Mouse (Mus musculus) neural tube, embryonic 11.5 days (tissue): Measurements from ENCODE around the gene Dazap1. TPM values are rescaled to one million over a fixed set of nuclear protein-coding genes. Genes with fewer than 3 reads are reported as not detected.

Experiments used
- ATAC-seq: fragments of 200-750 bp; cut with Nextera tagmentation; 2 replicates; pipeline ENCODE4 v1.8.0; 2017; ENCODE audit warnings: moderate number of reproducible peaks, mild to moderate bottlenecking, moderate TSS enrichment, moderate library complexity; ENCODE audit not compliant: insufficient read depth, low FRiP score, low TSS enrichment
- DNase-seq: peaks from one replicate; pipeline ENCODE4 v3.0.0-alpha.2; 2015; ENCODE audit warnings: low spot score
- H3K27ac ChIP-seq: fragments of 300-500 bp; sonication (generic); 2 replicates; pipeline ENCODE4 v1.5.1; 2014; ENCODE audit warnings: low read depth, mild to moderate bottlenecking, low read length
- H3K27me3 ChIP-seq: fragments of 300-500 bp; sonication (generic); 2 replicates; pipeline ENCODE4 v1.6.1; 2014; ENCODE audit warnings: mild to moderate bottlenecking, low read length, mixed read lengths; ENCODE audit not compliant: control insufficient read depth, insufficient read depth
- H3K36me3 ChIP-seq: fragments of 300-500 bp; sonication (generic); 2 replicates; pipeline ENCODE4 v1.6.1; 2014; ENCODE audit warnings: mild to moderate bottlenecking, low read length, moderate library complexity, mixed read lengths; ENCODE audit not compliant: control insufficient read depth, insufficient read depth
- H3K4me1 ChIP-seq: fragments of 300-500 bp; sonication (generic); 2 replicates; pipeline ENCODE4 v1.6.1; 2014; ENCODE audit warnings: low read length, mixed read lengths; ENCODE audit not compliant: control insufficient read depth, insufficient read depth
- H3K4me2 ChIP-seq: fragments of 300-500 bp; sonication (generic); 2 replicates; pipeline ENCODE4 v1.6.1; 2014; ENCODE audit warnings: low read depth, mild to moderate bottlenecking, moderate library complexity
- H3K4me3 ChIP-seq: fragments of 300-500 bp; sonication (generic); 2 replicates; pipeline ENCODE4 v1.5.1; 2014; ENCODE audit warnings: low read depth, low read length
- H3K9ac ChIP-seq: fragments of 300-500 bp; sonication (generic); 2 replicates; pipeline ENCODE4 v1.6.1; 2014; ENCODE audit warnings: mild to moderate bottlenecking, low read length
- H3K9me3 ChIP-seq: fragments of 300-500 bp; sonication (generic); 2 replicates; pipeline ENCODE4 v1.6.1; 2016; ENCODE audit warnings: low read length; ENCODE audit not compliant: control insufficient read depth
- WGBS: fragments of 180-500 bp; shearing (Covaris S2); extraction: QIAGEN DNeasy Blood & Tissue Kit; methylation state at CpG from one replicate; pipeline ENCODE4 v1.1.7; 2014; 5-methylcytosine and 5-hydroxymethylcytosine counted together
- polyA plus RNA-seq: library from polyadenylated mRNA; unstranded; fragments of >200 nt; fragmentation: Nextera tagmentation; extraction: Ambion mirVana; gene quantifications from 2 replicates; pipeline ENCODE4 v1.2.1, GENCODE M21; 2014

Dazap1 gene
- polyA plus RNA-seq, 1 experiment from 2014 or later: 51.9 TPM

- Histone ChIP-seq H3K27ac (no peak overlapping the region), H3K9me3 (no peaks in the 10 kb centered on the region), H3K4me2 (peak overlapping the region; percentile 95; the same call in 1 of the 2 replicates), H3K4me1 (peaks cover 21% of the 10 kb centered on the region), H3K36me3 (peaks cover 10% of the 10 kb centered on the region), H3K4me3 (peak overlapping the region; percentile 84; the same call in 1 of the 2 replicates), H3K9ac (no peak overlapping the region), H3K27me3 (no peaks in the 10 kb centered on the region)
- ATAC-seq (no peak), DNase-seq (no peak)
- WGBS: 76% methylated on average over 15 of the region's 15 CpGs
These were observed 33.2 kb upstream of the Dazap1 start for GRCm38 (mm10) chr10:80227877-80228775.

GRCm38 (mm10) chr10:80236145-80236825 lies 25.0 kb upstream of the Dazap1 start:
- H3K9me3 ChIP-seq: no peaks in the 10 kb centered on the region
- H3K27me3 ChIP-seq: no peaks in the 10 kb centered on the region
- DNase-seq (no peak), ATAC-seq (no peak)
- H3K4me3 ChIP-seq: no peak overlapping the region
- H3K4me1 ChIP-seq: peaks cover 3% of the 10 kb centered on the region; the same call in 1 of the 2 replicates
- H3K9ac ChIP-seq: no peak overlapping the region
- no peak overlapping the region for H3K4me2 ChIP-seq
- peaks cover 51% of the 10 kb centered on the region for H3K36me3 ChIP-seq
- H3K27ac ChIP-seq: no peak overlapping the region
- WGBS: 97% methylated on average over 13 of the region's 13 CpGs

GRCm38 (mm10) chr10:80237020-80237419 lies 24.3 kb upstream of the Dazap1 start:
- Histone ChIP-seq H3K9ac (no peak overlapping the region), H3K36me3 (peaks cover 55% of the 10 kb centered on the region), H3K27ac (no peak overlapping the region), H3K9me3 (no peaks in the 10 kb centered on the region), H3K4me3 (no peak overlapping the region), H3K27me3 (no peaks in the 10 kb centered on the region), H3K4me1 (peaks cover 3% of the 10 kb centered on the region; the same call in 1 of the 2 replicates), H3K4me2 (no peak overlapping the region)
- DNase-seq (no peak), ATAC-seq (no peak)
- WGBS: 91% methylated on average over 4 of the region's 4 CpGs

- no peak overlapping the region for H3K4me3 ChIP-seq
These were observed 23.0 kb upstream of the Dazap1 start for GRCm38 (mm10) chr10:80238306-80238705.

GRCm38 (mm10) chr10:80239791-80240190 lies 21.5 kb upstream of the Dazap1 start:
- ATAC-seq: no peak
- H3K4me3 ChIP-seq: no peak overlapping the region
- no peak overlapping the region for H3K4me2 ChIP-seq
- no peaks in the 10 kb centered on the region for H3K4me1 ChIP-seq
- H3K9ac ChIP-seq: no peak overlapping the region
- DNase-seq: no peak
- no peaks in the 10 kb centered on the region for H3K9me3 ChIP-seq
- no peaks in the 10 kb centered on the region for H3K27me3 ChIP-seq
- no peak overlapping the region for H3K27ac ChIP-seq
- 86% methylated on average over 6 of the region's 6 CpGs for WGBS
- peaks cover 60% of the 10 kb centered on the region for H3K36me3 ChIP-seq

More at GRCm38 (mm10) chr10:80238306-80238705, 23.0 kb upstream of the Dazap1 start:
- no peak for DNase-seq
- Histone ChIP-seq H3K4me2 (no peak overlapping the region), H3K9ac (no peak overlapping the region), H3K27me3 (no peaks in the 10 kb centered on the region), H3K27ac (no peak overlapping the region), H3K4me1 (no peaks in the 10 kb centered on the region), H3K9me3 (no peaks in the 10 kb centered on the region), H3K36me3 (peaks cover 49% of the 10 kb centered on the region)
- no peak for ATAC-seq
- WGBS: 94% methylated on average over 3 of the region's 3 CpGs

- H3K27ac ChIP-seq: no peak overlapping the region
- no peak overlapping the region for H3K9ac ChIP-seq
- H3K4me2 ChIP-seq: no peak overlapping the region
- no peaks in the 10 kb centered on the region for H3K4me1 ChIP-seq
- peaks cover 46% of the 10 kb centered on the region for H3K36me3 ChIP-seq
- DNase-seq: no peak
- no peak for ATAC-seq
- no peaks in the 10 kb centered on the region for H3K27me3 ChIP-seq
- no peak overlapping the region for H3K4me3 ChIP-seq
- no peaks in the 10 kb centered on the region for H3K9me3 ChIP-seq
- 86% methylated on average over 9 of the region's 9 CpGs for WGBS
These were observed 19.2 kb upstream of the Dazap1 start for GRCm38 (mm10) chr10:80242088-80242487.

GRCm38 (mm10) chr10:80242607-80243006 lies 18.7 kb upstream of the Dazap1 start:
- no peak overlapping the region for H3K4me3 ChIP-seq
- no peak for DNase-seq
- H3K36me3 ChIP-seq: peaks cover 42% of the 10 kb centered on the region
- no peaks in the 10 kb centered on the region for H3K9me3 ChIP-seq
- no peak overlapping the region for H3K27ac ChIP-seq
- 86% methylated on average over 3 of the region's 3 CpGs for WGBS
- no peak for ATAC-seq
- H3K4me2 ChIP-seq: no peak overlapping the region
- H3K27me3 ChIP-seq: no peaks in the 10 kb centered on the region
- H3K4me1 ChIP-seq: no peaks in the 10 kb centered on the region
- no peak overlapping the region for H3K9ac ChIP-seq

GRCm38 (mm10) chr10:80244791-80245399 lies 16.4 kb upstream of the Dazap1 start:
- WGBS: 44% methylated on average over 5 of the region's 5 CpGs
- ATAC-seq (no peak), DNase-seq (no peak)
- H3K4me1 ChIP-seq: peaks cover 2% of the 10 kb centered on the region; the same call in 1 of the 2 replicates
- H3K9me3 ChIP-seq: no peaks in the 10 kb centered on the region
- no peaks in the 10 kb centered on the region for H3K27me3 ChIP-seq
- H3K36me3 ChIP-seq: peaks cover 34% of the 10 kb centered on the region
- H3K4me2 ChIP-seq: no peak overlapping the region
- H3K27ac ChIP-seq: no peak overlapping the region
- no peak overlapping the region for H3K9ac ChIP-seq
- no peak overlapping the region for H3K4me3 ChIP-seq
